Mouse (Mus musculus) embryonic facial prominence, embryonic 13.5 days (tissue): ENCODE data around the gene Gm32717. TPM values are rescaled to one million over a fixed set of nuclear protein-coding genes. Genes with fewer than 3 reads are reported as not detected.
"Not testable (repeated sequence)": the region's sequence is repeated elsewhere in the genome, so short reads cannot be mapped to it uniquely, and the experiment has no call there.

Source experiments
- ATAC-seq: fragments of 200-750 bp; cut with Nextera tagmentation; 2 replicates; pipeline ENCODE4 v1.8.0; 2017; ENCODE audit warnings: low read depth; ENCODE audit not compliant: insufficient number of reproducible peaks, insufficient read depth, low FRiP score, low TSS enrichment
- H3K27ac ChIP-seq: fragments of 300-500 bp; sonication (generic); 2 replicates; pipeline ENCODE4 v1.5.1; 2015; ENCODE audit warnings: moderate library complexity, mild to moderate bottlenecking, inconsistent platforms
- H3K27me3 ChIP-seq: fragments of 300-500 bp; sonication (generic); 2 replicates; pipeline ENCODE4 v1.6.1; 2015; ENCODE audit warnings: mild to moderate bottlenecking, inconsistent platforms
- H3K36me3 ChIP-seq: fragments of 300-500 bp; sonication (generic); 2 replicates; pipeline ENCODE4 v1.6.1; 2015; ENCODE audit warnings: mild to moderate bottlenecking, inconsistent platforms
- H3K4me1 ChIP-seq: fragments of 300-500 bp; sonication (generic); 2 replicates; pipeline ENCODE4 v1.6.1; 2015; ENCODE audit warnings: inconsistent platforms
- H3K4me2 ChIP-seq: fragments of 300-500 bp; sonication (generic); 2 replicates; pipeline ENCODE4 v1.6.1; 2015; ENCODE audit warnings: moderate library complexity, mild to moderate bottlenecking, inconsistent platforms
- H3K4me3 ChIP-seq: fragments of 300-500 bp; sonication (generic); 2 replicates; pipeline ENCODE4 v1.5.1; 2015; ENCODE audit warnings: mild to moderate bottlenecking, inconsistent platforms
- H3K9ac ChIP-seq: fragments of 300-500 bp; sonication (generic); 2 replicates; pipeline ENCODE4 v1.6.1; 2015; ENCODE audit warnings: mild to moderate bottlenecking, inconsistent platforms
- H3K9me3 ChIP-seq: fragments of 300-500 bp; sonication (generic); 2 replicates; pipeline ENCODE4 v1.6.1; 2016; ENCODE audit warnings: inconsistent platforms
- WGBS: fragments of 180-500 bp; shearing (Covaris S2); methylation state at CpG from one replicate; pipeline ENCODE4 v1.1.7; 2015; ENCODE audit warnings: mixed read lengths; 5-methylcytosine and 5-hydroxymethylcytosine counted together
- polyA plus RNA-seq: library from polyadenylated mRNA; unstranded; fragments of >200 nt; fragmentation: Nextera tagmentation; extraction: Ambion mirVana; gene quantifications from 2 replicates; pipeline ENCODE4 v1.2.1, GENCODE M21; 2015

The Gm32717 gene
- polyA plus RNA-seq, 1 experiment from 2014 or later: 0.15 TPM

- H3K4me1 ChIP-seq: no peaks in the 10 kb centered on the region
- no peak within 1 kb of the TSS for H3K9ac ChIP-seq
- H3K9me3 ChIP-seq: no peaks in the 10 kb centered on the region
- no peaks in the 10 kb centered on the region for H3K36me3 ChIP-seq
- no peak for ATAC-seq
- H3K4me2 ChIP-seq: no peak within 1 kb of the TSS
- 92% methylated on average over 4 of the region's 4 CpGs for WGBS
- H3K27me3 ChIP-seq: no peaks in the 10 kb centered on the region
- H3K27ac ChIP-seq: no peak within 1 kb of the TSS
- no peak within 1 kb of the TSS for H3K4me3 ChIP-seq
Observed at GRCm38 (mm10) chr10:118204642-118205041, 35.9 kb downstream of the Gm32717 start, which contains the start of gene Il22. Gene Il22 (plus strand): TSS chr10:118204942.

GRCm38 (mm10) chr10:118195150-118195549, 45.4 kb downstream of the Gm32717 start:
- not testable (repeated sequence) for ATAC-seq, H3K36me3 ChIP-seq, H3K9me3 ChIP-seq, H3K4me3 ChIP-seq, H3K27me3 ChIP-seq, H3K4me1 ChIP-seq, H3K9ac ChIP-seq, H3K4me2 ChIP-seq, H3K27ac ChIP-seq
- WGBS: 31% methylated on average over 3 of the region's 3 CpGs

Other genes starting within 250 kb of the Gm32717 start
- 39.6 and 40.8 TPM in 2 replicates for gene Mdm1, start 99.0 kb downstream of the Gm32717 start, polyA plus RNA-seq
- gene Il22, start 35.8 kb downstream of the Gm32717 start, polyA plus RNA-seq: not detected in 2 replicates
- 0.15 TPM in 1 of 2 replicates, not detected in the other for gene Gm32802, start 17.9 kb upstream of the Gm32717 start, polyA plus RNA-seq
- not detected in 2 replicates for gene Iltifb, start 54.3 kb upstream of the Gm32717 start, polyA plus RNA-seq
- gene Gm9040, start 86.2 kb upstream of the Gm32717 start, polyA plus RNA-seq: not detected in 2 replicates
- gene Gm9044, start 91.6 kb upstream of the Gm32717 start, polyA plus RNA-seq: not detected in 2 replicates
- gene Gm9045, start 97.1 kb upstream of the Gm32717 start, polyA plus RNA-seq: 0.21 TPM in 1 of 2 replicates, not detected in the other
- gene Gm9046, start 102.5 kb upstream of the Gm32717 start, polyA plus RNA-seq: not detected in 2 replicates
- not detected in 2 replicates for gene Gm9048, start 107.9 kb upstream of the Gm32717 start, polyA plus RNA-seq
- gene Gm9049, start 113.3 kb upstream of the Gm32717 start, polyA plus RNA-seq: 0.21 TPM in 1 of 2 replicates, not detected in the other
- not detected in 2 replicates for gene Ifng, start 200.3 kb upstream of the Gm32717 start, polyA plus RNA-seq